Mouse (Mus musculus): Measurements from ENCODE around the gene Tmem41a.

GRCm38 (mm10) chr16:21887601-21888000 lies 59.8 kb downstream of the Tmem41a start:
- TF ChIP-seq CTCF (IDR thresholded peaks at IDR 0.05; ENCODE audit: low read depth, low read length) (no peak), POLR2A (IDR thresholded peaks at IDR 0.05; ENCODE audit: borderline replicate concordance, low read depth, low read length) (no peak)

All from bone marrow macrophage, adult 2 months (primary cell).